Mouse (Mus musculus): ENCODE measurements at regions not wholly inside any gene's neighbourhood (a gene's known extent, or its start where the extent isn't known, plus 50 kb on each side); places are given as distances from the start of the nearest gene placed in this dataset.
A peak's percentile ranks its signal among the peaks of the same experiment; 100 is the strongest.
"Not testable (repeated sequence)": the region's sequence is repeated elsewhere in the genome, so short reads cannot be mapped to it uniquely, and the experiment has no call there.

- H3K9me3 ChIP-seq (ENCODE audit: control insufficient read depth, insufficient read depth, low read depth, low read length); H3K27ac ChIP-seq (ENCODE audit: insufficient read depth, low read depth, low read length, poor library complexity, severe bottlenecking); H3K4me3 ChIP-seq (ENCODE audit: insufficient read depth in 1 of 2, low read depth in 1 of 2, low read length in 2 of 2, poor library complexity in 1 of 2, severe bottlenecking in 1 of 2); in situ Hi-C loops (cut with MboI; ENCODE audit: low sequenced_read_pairs in 2 of 2, unreplicated experiment in 2 of 2); H3K36me3 ChIP-seq (ENCODE audit: control insufficient read depth, insufficient read depth, low read length, poor library complexity, severe bottlenecking); H3K4me1 ChIP-seq (ENCODE audit: control insufficient read depth in 2 of 2, insufficient read depth in 2 of 2, low read length in 2 of 2, poor library complexity in 1 of 2); DNase-seq (ENCODE audit: low read depth, low spot score); H3K9ac ChIP-seq (ENCODE audit: insufficient read depth, low read depth, low read length, poor library complexity, severe bottlenecking): not testable (repeated sequence)
Observed at GRCm38 (mm10) chr14:14478159-14478558, 77.1 kb downstream of the Olfr721-ps1 start.

- no peak overlapping the region for H3K27ac ChIP-seq (ENCODE audit: insufficient read depth, low read depth, low read length, poor library complexity, severe bottlenecking)
- no peak for TF ChIP-seq ZNF384 (IDR thresholded peaks at IDR 0.05; ENCODE audit: low read depth, low read length)
- no peak for TF ChIP-seq ZC3H11A (IDR thresholded peaks at IDR 0.05; ENCODE audit: borderline replicate concordance, low read depth, low read length)
- no peak for TF ChIP-seq HCFC1 (IDR thresholded peaks at IDR 0.05; ENCODE audit: borderline replicate concordance, insufficient read depth, low read length)
- TF ChIP-seq MAFK (IDR thresholded peaks at IDR 0.05; ENCODE audit: insufficient read depth, low read depth, low read length): no peak
- TF ChIP-seq CHD2 (IDR thresholded peaks at IDR 0.05; ENCODE audit: low read depth, low read length): no peak
- H3K4me3 ChIP-seq (ENCODE audit: insufficient read depth in 1 of 2, low read depth in 1 of 2, low read length in 2 of 2, poor library complexity in 1 of 2, severe bottlenecking in 1 of 2): no peak overlapping the region
- no peaks in the 10 kb centered on the region for H3K36me3 ChIP-seq (ENCODE audit: control insufficient read depth, insufficient read depth, low read length, poor library complexity, severe bottlenecking)
- in situ Hi-C loops (cut with MboI; ENCODE audit: low sequenced_read_pairs in 2 of 2, unreplicated experiment in 2 of 2): no loop called here
- H3K9ac ChIP-seq (ENCODE audit: insufficient read depth, low read depth, low read length, poor library complexity, severe bottlenecking): no peak overlapping the region
- H3K9me3 ChIP-seq (ENCODE audit: control insufficient read depth, insufficient read depth, low read depth, low read length): no peaks in the 10 kb centered on the region
- peak; percentile 8 for DNase-seq (ENCODE audit: low read depth, low spot score)
- no peaks in the 10 kb centered on the region for H3K4me1 ChIP-seq (ENCODE audit: control insufficient read depth in 2 of 2, insufficient read depth in 2 of 2, low read length in 2 of 2, poor library complexity in 1 of 2)
Observed at GRCm38 (mm10) chr14:14481840-14482239, 80.7 kb downstream of the Olfr721-ps1 start.

- Histone ChIP-seq H3K36me3 (ENCODE audit: control insufficient read depth, insufficient read depth, low read length, poor library complexity, severe bottlenecking) (no peaks in the 10 kb centered on the region), H3K9me3 (ENCODE audit: control insufficient read depth, insufficient read depth, low read depth, low read length) (no peaks in the 10 kb centered on the region), H3K4me3 (ENCODE audit: insufficient read depth in 1 of 2, low read depth in 1 of 2, low read length in 2 of 2, poor library complexity in 1 of 2, severe bottlenecking in 1 of 2) (no peak overlapping the region), H3K4me1 (ENCODE audit: control insufficient read depth in 2 of 2, insufficient read depth in 2 of 2, low read length in 2 of 2, poor library complexity in 1 of 2) (no peaks in the 10 kb centered on the region), H3K27ac (ENCODE audit: insufficient read depth, low read depth, low read length, poor library complexity, severe bottlenecking) (no peak overlapping the region), H3K9ac (ENCODE audit: insufficient read depth, low read depth, low read length, poor library complexity, severe bottlenecking) (no peak overlapping the region)
- no peak for TF ChIP-seq ZNF384 (IDR thresholded peaks at IDR 0.05; ENCODE audit: low read depth, low read length)
- TF ChIP-seq HCFC1 (IDR thresholded peaks at IDR 0.05; ENCODE audit: borderline replicate concordance, insufficient read depth, low read length): no peak
- TF ChIP-seq MAFK (IDR thresholded peaks at IDR 0.05; ENCODE audit: insufficient read depth, low read depth, low read length): no peak
- no peak for TF ChIP-seq CHD2 (IDR thresholded peaks at IDR 0.05; ENCODE audit: low read depth, low read length)
- TF ChIP-seq ZC3H11A (IDR thresholded peaks at IDR 0.05; ENCODE audit: borderline replicate concordance, low read depth, low read length): no peak
- DNase-seq (ENCODE audit: low read depth, low spot score): no peak
- in situ Hi-C loops (cut with MboI; ENCODE audit: low sequenced_read_pairs in 2 of 2, unreplicated experiment in 2 of 2): no loop called here
Observed at GRCm38 (mm10) chr14:14486356-14486755, 85.3 kb downstream of the Olfr721-ps1 start.

- in situ Hi-C loops (cut with MboI; ENCODE audit: low sequenced_read_pairs in 2 of 2, unreplicated experiment in 2 of 2): no loop called here
- Histone ChIP-seq H3K9ac (ENCODE audit: insufficient read depth, low read depth, low read length, poor library complexity, severe bottlenecking) (no peak overlapping the region), H3K4me1 (ENCODE audit: control insufficient read depth in 2 of 2, insufficient read depth in 2 of 2, low read length in 2 of 2, poor library complexity in 1 of 2) (no peaks in the 10 kb centered on the region), H3K36me3 (ENCODE audit: control insufficient read depth, insufficient read depth, low read length, poor library complexity, severe bottlenecking) (no peaks in the 10 kb centered on the region), H3K27ac (ENCODE audit: insufficient read depth, low read depth, low read length, poor library complexity, severe bottlenecking) (no peak overlapping the region), H3K9me3 (ENCODE audit: control insufficient read depth, insufficient read depth, low read depth, low read length) (no peaks in the 10 kb centered on the region), H3K4me3 (ENCODE audit: insufficient read depth in 1 of 2, low read depth in 1 of 2, low read length in 2 of 2, poor library complexity in 1 of 2, severe bottlenecking in 1 of 2) (no peak overlapping the region)
- DNase-seq (ENCODE audit: low read depth, low spot score): no peak
- no peak for TF ChIP-seq ZC3H11A (IDR thresholded peaks at IDR 0.05; ENCODE audit: borderline replicate concordance, low read depth, low read length)
- TF ChIP-seq HCFC1 (IDR thresholded peaks at IDR 0.05; ENCODE audit: borderline replicate concordance, insufficient read depth, low read length): no peak
- TF ChIP-seq CHD2 (IDR thresholded peaks at IDR 0.05; ENCODE audit: low read depth, low read length): no peak
- TF ChIP-seq MAFK (IDR thresholded peaks at IDR 0.05; ENCODE audit: insufficient read depth, low read depth, low read length): no peak
- no peak for TF ChIP-seq ZNF384 (IDR thresholded peaks at IDR 0.05; ENCODE audit: low read depth, low read length)
Observed at GRCm38 (mm10) chr14:14490501-14490900, 89.4 kb downstream of the Olfr721-ps1 start.

GRCm38 (mm10) chr14:14492041-14492440 lies 90.9 kb downstream of the Olfr721-ps1 start:
- Histone ChIP-seq H3K27ac (ENCODE audit: insufficient read depth, low read depth, low read length, poor library complexity, severe bottlenecking) (no peak overlapping the region), H3K9ac (ENCODE audit: insufficient read depth, low read depth, low read length, poor library complexity, severe bottlenecking) (no peak overlapping the region), H3K36me3 (ENCODE audit: control insufficient read depth, insufficient read depth, low read length, poor library complexity, severe bottlenecking) (no peaks in the 10 kb centered on the region), H3K4me3 (ENCODE audit: insufficient read depth in 1 of 2, low read depth in 1 of 2, low read length in 2 of 2, poor library complexity in 1 of 2, severe bottlenecking in 1 of 2) (no peak overlapping the region), H3K4me1 (ENCODE audit: control insufficient read depth in 2 of 2, insufficient read depth in 2 of 2, low read length in 2 of 2, poor library complexity in 1 of 2) (no peaks in the 10 kb centered on the region), H3K9me3 (ENCODE audit: control insufficient read depth, insufficient read depth, low read depth, low read length) (no peaks in the 10 kb centered on the region)
- no peak for DNase-seq (ENCODE audit: low read depth, low spot score)
- in situ Hi-C loops (cut with MboI; ENCODE audit: low sequenced_read_pairs in 2 of 2, unreplicated experiment in 2 of 2): no loop called here
- TF ChIP-seq MAFK (IDR thresholded peaks at IDR 0.05; ENCODE audit: insufficient read depth, low read depth, low read length) (no peak), CHD2 (IDR thresholded peaks at IDR 0.05; ENCODE audit: low read depth, low read length) (no peak), ZC3H11A (IDR thresholded peaks at IDR 0.05; ENCODE audit: borderline replicate concordance, low read depth, low read length) (no peak), ZNF384 (IDR thresholded peaks at IDR 0.05; ENCODE audit: low read depth, low read length) (no peak), HCFC1 (IDR thresholded peaks at IDR 0.05; ENCODE audit: borderline replicate concordance, insufficient read depth, low read length) (no peak)
